ENCODE assay signal across 8 mouse cellular contexts in genomic region chr15:101052560-101053501, GRCm38 (mm10). TPM values are rescaled to one million over a fixed set of nuclear protein-coding genes. Genes with fewer than 3 reads are reported as not detected.
DNase-seq lines count a peak whose midpoint lies in the region; ATAC-seq and TF ChIP-seq lines count a peak whose summit lies in the region.

No protein-coding gene starts in this region.

- no peaks in the 10 kb centered on the region for H3K9me3 ChIP-seq in lung, postnatal 0 days (ENCODE audit: low read length)
- H3K9me3 ChIP-seq in forebrain, embryonic 15.5 days, result no peaks in the 10 kb centered on the region
- no peaks in the 10 kb centered on the region for H3K9me3 ChIP-seq in liver, embryonic 11.5 days (ENCODE audit: control insufficient read depth, low read length)

- no peak for TF ChIP-seq EP300 in lung, postnatal 0 days (IDR thresholded peaks at IDR 0.05)

- 42% methylated on average over 83 of the region's 120 CpGs for WGBS in lung, postnatal 0 days
- 12% methylated on average over 115 of the region's 120 CpGs for WGBS in forebrain, embryonic 15.5 days
- WGBS in liver, embryonic 11.5 days, result 16% methylated on average over 105 of the region's 120 CpGs

- no peaks in the 10 kb centered on the region for H3K4me1 ChIP-seq in lung, postnatal 0 days (ENCODE audit: insufficient read depth, low read depth, low read length)
- H3K4me1 ChIP-seq in forebrain, embryonic 15.5 days, result peaks cover 13% of the 10 kb centered on the region
- peaks cover 4% of the 10 kb centered on the region; the same call in 1 of the 2 replicates for H3K4me1 ChIP-seq in liver, embryonic 11.5 days (replicated peaks; ENCODE audit: control insufficient read depth, insufficient read depth, low read length)

- no peak overlapping the region for H3K9ac ChIP-seq in lung, postnatal 0 days (replicated peaks; ENCODE audit: low read depth)
- no peak overlapping the region for H3K9ac ChIP-seq in forebrain, embryonic 15.5 days (replicated peaks)
- no peak overlapping the region for H3K9ac ChIP-seq in liver, embryonic 11.5 days (ENCODE audit: low read depth, low read length)

- peaks cover 37% of the 10 kb centered on the region; the same call in 1 of the 2 replicates for H3K27me3 ChIP-seq in lung, postnatal 0 days (replicated peaks; ENCODE audit: insufficient read depth, low read length)
- H3K27me3 ChIP-seq in forebrain, embryonic 15.5 days, result peaks cover 69% of the 10 kb centered on the region
- peaks cover 79% of the 10 kb centered on the region for H3K27me3 ChIP-seq in liver, embryonic 11.5 days (replicated peaks; ENCODE audit: control insufficient read depth, insufficient read depth, low read length)

- H3K36me3 ChIP-seq in lung, postnatal 0 days (ENCODE audit: insufficient read depth, low read length), result no peaks in the 10 kb centered on the region; the same call in 1 of the 2 replicates
- no peaks in the 10 kb centered on the region for H3K36me3 ChIP-seq in forebrain, embryonic 15.5 days
- H3K36me3 ChIP-seq in liver, embryonic 11.5 days (ENCODE audit: control insufficient read depth, insufficient read depth, low read length), result no peaks in the 10 kb centered on the region

- peak; percentile 50 for DNase-seq in lung, postnatal 0 days (ENCODE audit: low spot score)
- no peak for DNase-seq in lung, postnatal 25 days (ENCODE audit: low spot score)
- no peak for DNase-seq in liver, embryonic 11.5 days (ENCODE audit: low spot score)
- DNase-seq in retina, postnatal 1 day, result peak; percentile 68
- no peak for DNase-seq in spleen, postnatal 4 days (ENCODE audit: low spot score in 2 of 2)
- no peak for DNase-seq in layer of hippocampus, adult 9-10 months (ENCODE audit: low spot score)
- no peak for DNase-seq in cerebellum, adult 8-10 months

- peak; percentile 40 for ATAC-seq in lung, postnatal 0 days
- 0 out of 2 replicates have a peak, but pooled peaks have one; percentile 20 for ATAC-seq in forebrain, embryonic 15.5 days (replicated peaks)
- ATAC-seq in liver, embryonic 11.5 days (replicated peaks; ENCODE audit: low FRiP score), result no peak

- peak overlapping the region; percentile 31 for H3K4me3 ChIP-seq in lung, postnatal 0 days (ENCODE audit: low read depth, low read length)
- H3K4me3 ChIP-seq in forebrain, embryonic 15.5 days, result peak overlapping the region; percentile 39
- H3K4me3 ChIP-seq in liver, embryonic 11.5 days (ENCODE audit: low read depth, low read length), result peak overlapping the region; percentile 35

- H3K4me2 ChIP-seq in lung, postnatal 0 days (replicated peaks; ENCODE audit: low read depth, low read length), result peak overlapping the region; percentile 63
- peak overlapping the region; percentile 48 for H3K4me2 ChIP-seq in forebrain, embryonic 15.5 days (replicated peaks)
- peak overlapping the region; percentile 55 for H3K4me2 ChIP-seq in liver, embryonic 11.5 days

- no peak overlapping the region for H3K27ac ChIP-seq in lung, postnatal 0 days (ENCODE audit: low read length)
- H3K27ac ChIP-seq in forebrain, embryonic 15.5 days (replicated peaks), result no peak overlapping the region
- no peak overlapping the region for H3K27ac ChIP-seq in liver, embryonic 11.5 days (ENCODE audit: low read depth, low read length)

- TF ChIP-seq CTCF in lung, postnatal 0 days (IDR thresholded peaks at IDR 0.05), result no peak; the same call in 1 of the 2 replicates

RNA-seq across cellular contexts. Expression of gene Gm47841, which starts 5.6 kb away (rescaled TPM):
- polyA plus RNA-seq in lung, postnatal 0 days (2015; fragmentation: Nextera tagmentation; extraction: Ambion mirVana), result not detected in 2 replicates
- not detected in 2 replicates for polyA plus RNA-seq in forebrain, embryonic 15.5 days (2015; fragmentation: Nextera tagmentation; extraction: Ambion mirVana)
- polyA plus RNA-seq in liver, embryonic 11.5 days (2014; fragmentation: Nextera tagmentation; extraction: Ambion mirVana), result not detected in 2 replicates

RNA-seq across cellular contexts. Expression of gene Fignl2, which starts 25.5 kb away (rescaled TPM):
- 0.48 and 0.60 TPM in 2 replicates for polyA plus RNA-seq in lung, postnatal 0 days (2015; fragmentation: Nextera tagmentation; extraction: Ambion mirVana)
- polyA plus RNA-seq in forebrain, embryonic 15.5 days (2015; fragmentation: Nextera tagmentation; extraction: Ambion mirVana), result not detected in 2 replicates
- polyA plus RNA-seq in liver, embryonic 11.5 days (2014; fragmentation: Nextera tagmentation; extraction: Ambion mirVana), result 0.27 and 0.40 TPM in 2 replicates

Comparison
In these comparisons a context has a peak if more than half of its experiments do, and no peak if none do; other contexts are left out.
1. DNase-seq: peak in lung, postnatal 0 days (single experiment) and retina, postnatal 1 day (single experiment); none in lung, postnatal 25 days (single experiment), liver, embryonic 11.5 days (single experiment), spleen, postnatal 4 days (0 of 2), layer of hippocampus, adult 9-10 months (single experiment) and cerebellum, adult 8-10 months (single experiment).
2. Peak in every context shown above with its lines, with median percentiles within 50 percentile points of each other: H3K4me2 ChIP-seq and H3K4me3 ChIP-seq.